Mouse (Mus musculus) A20 (cell line): ENCODE results near the gene Tapbp.

Source experiments
- DNase-seq: peaks from one replicate; pipeline ENCODE4 v3.0.0-alpha.2; 2011; ENCODE audit warnings: low read depth, low spot score

Gene Tapbp

GRCm38 (mm10) chr17:33965082-33965845 lies 49.6 kb downstream of the Tapbp start:
- DNase-seq: no peak

DNA sequence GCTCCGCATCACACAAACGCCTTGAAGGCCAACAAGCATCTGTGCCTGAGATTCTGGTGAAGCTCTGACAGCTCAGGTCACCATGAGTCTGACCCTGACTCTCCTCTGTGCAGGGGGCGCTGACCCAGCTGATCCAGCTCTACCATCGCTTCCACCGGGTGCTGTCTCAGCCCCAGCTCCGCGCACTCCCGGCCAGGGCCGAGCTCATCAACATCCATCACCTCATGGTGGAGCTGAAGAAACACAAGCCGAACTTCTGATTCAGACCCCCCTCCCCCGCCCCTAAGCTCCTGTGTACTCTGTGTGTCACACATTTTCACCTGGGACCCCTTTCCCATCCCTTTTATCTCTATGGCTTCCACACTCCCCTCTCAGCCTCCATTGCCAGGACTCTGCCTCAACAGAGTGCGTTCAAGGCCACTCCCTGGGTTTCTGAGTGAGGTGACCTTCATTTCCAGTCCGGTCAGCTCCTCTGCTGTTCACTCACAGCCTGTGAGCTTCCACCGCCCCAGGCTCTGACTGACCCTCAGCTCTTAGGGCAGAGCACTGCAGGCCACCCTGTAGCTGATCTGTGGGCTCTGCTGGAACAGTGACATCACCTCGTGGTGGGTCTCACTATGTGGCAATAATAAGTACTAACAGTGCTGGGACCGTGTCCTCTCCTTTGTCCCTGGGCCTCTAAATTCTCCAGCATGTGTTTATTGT lies 50.3 kb downstream of the Tapbp start:
- DNase-seq: no peak

GRCm38 (mm10) chr17:33968489-33968888 lies 52.8 kb downstream of the Tapbp start:
- DNase-seq: peak; percentile 70

DNA sequence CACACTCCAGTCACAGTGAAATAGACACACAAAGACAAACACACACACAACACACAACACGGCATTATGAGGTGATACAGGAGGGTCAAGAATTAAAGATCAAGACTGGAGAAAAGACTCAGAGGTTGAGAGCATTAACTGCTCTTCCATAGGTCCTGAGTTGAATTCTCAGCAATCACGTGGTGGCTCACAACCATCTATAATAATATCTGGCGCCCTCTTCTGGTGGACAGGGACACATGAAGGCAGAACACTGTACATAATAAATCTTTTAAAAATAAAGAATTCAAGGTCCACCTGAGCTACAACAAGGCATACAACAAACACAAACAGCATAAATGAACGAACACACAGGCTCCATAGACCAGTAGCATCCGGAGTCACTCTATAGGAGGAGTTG lies 53.2 kb downstream of the Tapbp start:
- peak; percentile 86 for DNase-seq

- DNase-seq: peak; percentile 34
Measured at GRCm38 (mm10) chr17:33969394-33969793, 53.7 kb downstream of the Tapbp start.

DNA sequence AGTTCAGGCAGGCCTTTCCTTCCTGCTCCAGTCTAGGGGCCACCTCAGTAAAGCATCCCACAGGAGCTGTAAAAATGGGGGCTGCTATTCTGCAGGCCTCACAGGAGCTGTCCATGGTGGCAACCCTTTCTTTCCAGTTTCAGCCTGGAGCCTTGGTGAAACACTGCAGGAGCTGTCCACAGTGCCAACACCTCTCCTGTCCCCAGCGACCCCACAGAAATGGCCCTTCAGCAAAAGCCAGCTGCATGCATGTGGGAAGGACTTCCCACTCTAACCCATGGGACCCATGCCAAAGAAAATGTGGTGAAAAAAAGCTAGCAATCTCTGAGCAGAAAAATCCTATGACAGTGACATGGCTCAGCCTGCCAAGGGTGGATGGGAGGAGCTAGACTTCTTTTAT lies 57.0 kb downstream of the Tapbp start:
- DNase-seq: peak; percentile 49

DNA sequence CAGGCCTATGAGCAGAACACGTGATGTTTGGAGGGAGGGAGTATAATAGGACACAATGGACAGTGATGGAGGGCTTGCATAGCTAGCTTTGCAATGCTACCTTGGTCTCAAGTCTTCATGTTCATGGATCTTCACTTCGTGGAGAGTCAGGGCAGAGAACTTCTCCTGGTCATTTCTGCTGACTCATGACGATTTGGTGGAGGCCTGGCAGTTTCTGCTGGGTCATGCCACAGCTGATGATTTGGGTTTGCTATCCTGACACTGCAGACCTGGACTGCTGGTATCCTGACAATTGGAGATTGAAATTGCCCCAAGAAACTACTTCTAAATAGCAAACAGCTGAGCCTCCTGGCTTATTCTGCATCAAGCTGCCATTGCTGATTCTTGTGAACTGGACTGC lies 57.9 kb downstream of the Tapbp start:
- DNase-seq: no peak

DNA sequence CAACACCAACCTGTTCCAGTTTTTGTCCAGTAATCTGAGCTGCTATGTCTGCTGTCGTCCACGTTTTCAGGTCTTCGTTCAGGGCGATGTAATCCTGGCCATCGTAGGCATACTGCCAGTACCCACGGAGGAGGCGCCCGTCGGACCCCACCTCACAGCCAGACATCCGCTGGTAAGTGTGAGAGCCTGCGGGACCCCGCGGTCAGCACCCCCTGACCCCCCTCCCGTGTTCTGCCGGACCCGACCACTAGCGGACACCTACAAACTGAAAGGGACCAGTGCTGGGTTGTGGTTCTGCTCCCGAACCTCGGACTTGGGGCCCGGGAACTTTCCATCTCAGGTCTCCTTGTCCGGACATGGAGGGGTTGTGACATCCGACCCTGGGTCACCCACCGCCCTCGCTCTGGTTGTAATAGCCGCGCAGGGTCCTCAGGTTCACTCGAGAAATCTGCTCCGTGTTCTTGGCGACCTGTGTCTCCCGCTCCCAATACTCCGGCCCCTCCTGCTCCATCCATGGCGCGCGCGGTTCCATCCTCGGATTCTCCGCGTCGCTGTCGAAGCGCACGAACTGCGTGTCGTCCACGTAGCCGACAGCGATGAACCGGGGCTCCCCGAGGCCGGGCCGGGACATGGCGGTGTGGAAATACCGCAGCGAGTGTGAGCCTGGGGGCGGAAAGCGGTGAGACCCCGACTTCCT lies 62.3 kb downstream of the Tapbp start:
- DNase-seq: peak; percentile 31

GRCm38 (mm10) chr17:33978631-33979031 lies 62.9 kb downstream of the Tapbp start:
- peak; percentile 97 for DNase-seq
